Mouse (Mus musculus) left cerebral cortex, adult 2 months (tissue): ENCODE measurements around the gene Msl1. TPM values are rescaled to one million over a fixed set of nuclear protein-coding genes. Genes with fewer than 3 reads are reported as not detected.

ENCODE experiments used
- DNase-seq, 2 experiments: peaks; one replicate each; pipeline ENCODE4 v3.0.0; 2021 to 2022; ENCODE audit warnings: low spot score in 2 of 2, mixed read lengths in 1 of 2; ENCODE audit errors: extremely low spot score in 1 of 2
- H3K27ac ChIP-seq: fragments of 200-600 bp; 2 replicates; pipeline ENCODE4 v1.8.1; 2022
- H3K4me3 ChIP-seq: fragments of 200-600 bp; 2 replicates; pipeline ENCODE4 v1.8.1; 2022
- CTCF ChIP-seq: fragments of 200-600 bp; IDR thresholded peaks from 2 replicates; pipeline ENCODE4 v1.8.1; 2022; ENCODE audit warnings: antibody characterized with exemption, mild to moderate bottlenecking, moderate library complexity
- intact Hi-C: fragments of 180-260 bp; cut with DNase I; formaldehyde crosslinking; loops from one replicate; pipeline ENCODE4 v1.15.1; 2025
- long read RNA-seq, 2 experiments: library from polyadenylated mRNA; stranded (forward); transcript quantifications; one replicate each; pipeline ENCODE4 v2.0.0; 2021; ENCODE audit warnings: borderline mapping rate in 2 of 2
- total RNA-seq, 2 experiments: library from RNA; stranded (reverse); gene quantifications; 2 replicates each; pipeline ENCODE4 v1.2.3; 2021

The Msl1 gene
- total RNA-seq, result 100 to 1,000 TPM; 178 to 192 TPM
- long read RNA-seq, experiment 1, full-length matches to known transcripts, result 17 of 24 reads
- long read RNA-seq, experiment 1, partial matches to known transcripts, result 2 of 24 reads
- long read RNA-seq, experiment 1, other reads (novel, unspliced or antisense), result 5 of 24 reads
- long read RNA-seq, experiment 2, full-length matches to known transcripts, result 24 of 31 reads
- long read RNA-seq, experiment 2, partial matches to known transcripts, result 4 of 31 reads
- long read RNA-seq, experiment 2, other reads (novel, unspliced or antisense), result 3 of 31 reads

- intact Hi-C loops, result loop anchor here (5.0 kb wide), 1 partner anchor 42 kb away; the partner anchor contains the start of gene Rapgefl1
- no peak; the same call in 1 of the 2 replicates for TF ChIP-seq CTCF
- Histone ChIP-seq H3K4me3 (peak within 1 kb of the TSS; percentile 79), H3K27ac (peak within 1 kb of the TSS; percentile 99)
- peak; percentile 90 for DNase-seq
Measured at GRCm38 (mm10) chr11:98795015-98795713, at the start of gene Msl1. Gene Msl1 (plus strand): TSS chr11:98795516.

GRCm38 (mm10) chr11:98745932-98746853, 49.1 kb upstream of the Msl1 start:
- no peak for TF ChIP-seq CTCF
- intact Hi-C loops, result no loop called here
- no peak for DNase-seq
- Histone ChIP-seq H3K4me3 (peak overlapping the region; percentile 1), H3K27ac (peak overlapping the region; percentile 100)

DNA sequence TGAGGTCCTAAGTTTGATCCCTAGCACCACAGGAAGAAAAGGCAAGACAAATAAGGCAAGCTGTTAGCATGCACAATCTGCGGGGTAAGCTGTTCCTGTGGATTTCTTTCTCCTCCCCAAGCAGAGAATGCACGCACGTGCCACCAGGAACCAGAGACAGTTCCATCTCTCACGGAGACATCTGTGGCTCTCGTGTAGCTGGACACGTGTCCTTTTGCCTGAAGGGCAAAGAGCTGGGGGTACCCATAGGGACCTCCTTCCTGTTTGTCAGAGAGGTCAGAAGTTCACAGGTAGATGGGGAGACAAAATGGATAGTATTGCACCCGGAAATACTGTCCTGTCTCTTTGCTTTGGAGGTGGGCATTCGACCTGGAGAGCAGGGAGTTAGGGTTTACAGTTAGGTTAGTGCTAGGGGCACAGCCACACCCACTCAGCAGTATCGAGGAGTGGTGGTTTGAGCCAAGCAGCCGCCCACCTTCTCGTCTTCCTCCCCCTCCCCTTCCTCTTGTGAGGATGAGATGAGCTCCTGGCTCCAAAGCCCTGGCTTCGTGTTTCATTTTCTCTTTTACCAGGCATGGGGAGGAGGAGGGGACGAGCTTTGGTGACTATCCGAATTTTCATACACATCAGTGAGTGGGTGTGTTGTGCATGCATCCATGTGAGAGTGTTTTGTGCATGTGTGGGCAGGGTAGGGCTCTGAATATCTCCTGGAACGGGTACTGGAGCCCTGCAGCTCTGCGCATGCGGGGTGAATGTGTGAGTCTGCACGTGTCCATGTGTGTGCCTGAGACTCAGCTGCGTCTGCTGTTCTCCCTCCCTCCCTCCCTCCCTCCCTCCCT, 48.2 kb upstream of the Msl1 start:
- intact Hi-C loops, result no loop called here
- Histone ChIP-seq H3K27ac (peak overlapping the region; percentile 100), H3K4me3 (peak overlapping the region; percentile 1)
- TF ChIP-seq CTCF, result no peak
- DNase-seq, result peak; percentile 88 to 90

DNA sequence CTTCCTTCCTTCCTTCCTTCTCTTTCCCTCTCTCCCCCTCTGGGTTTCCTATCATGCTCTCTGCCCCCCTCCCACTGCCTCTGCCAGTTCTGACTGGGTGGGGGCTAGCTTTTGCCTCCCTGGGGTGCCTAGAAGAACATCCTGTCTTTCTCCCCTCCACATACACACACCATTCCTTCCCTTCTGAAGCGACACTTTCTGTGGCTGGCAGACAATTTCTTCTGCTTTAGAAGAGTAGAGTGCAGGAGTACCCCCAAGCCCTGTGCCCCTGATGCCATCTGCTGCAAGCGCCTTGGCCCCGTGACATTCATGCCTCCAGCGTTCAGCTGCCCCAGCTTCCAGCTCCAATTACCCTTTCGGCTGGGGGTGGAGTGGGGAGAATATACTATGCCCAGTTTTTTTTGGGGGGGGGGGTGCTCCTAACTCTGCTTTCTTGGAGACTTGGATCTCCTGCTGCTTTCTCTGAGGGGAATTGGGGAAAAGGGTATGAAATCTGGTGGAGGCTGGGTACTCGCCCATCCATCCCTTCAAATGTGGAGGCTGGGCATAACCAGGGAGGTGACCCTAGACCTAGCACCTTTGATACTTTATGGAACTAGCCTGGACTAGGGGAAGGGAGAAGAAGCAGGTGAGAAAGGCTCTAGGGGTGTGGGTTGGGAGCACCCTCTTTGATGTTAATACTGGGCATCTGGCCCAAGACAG, 47.4 kb upstream of the Msl1 start:
- H3K4me3 ChIP-seq, result peak overlapping the region; percentile 32; the same call in 1 of the 2 replicates
- intact Hi-C loops, result no loop called here
- DNase-seq, result peak in 1 of 2 experiments; percentile 17
- TF ChIP-seq CTCF, result no peak
- H3K27ac ChIP-seq, result peak overlapping the region; percentile 88

- peak overlapping the region; percentile 32 for H3K4me3 ChIP-seq
- peak overlapping the region; percentile 88 for H3K27ac ChIP-seq
- intact Hi-C loops, result no loop called here
- peak; percentile 8; the same call in 1 of the 2 replicates for TF ChIP-seq CTCF
- DNase-seq, result peak in 1 of 2 experiments; percentile 25
Measured at GRCm38 (mm10) chr11:98748506-98749416, 46.6 kb upstream of the Msl1 start.

GRCm38 (mm10) chr11:98749716-98750115, 45.6 kb upstream of the Msl1 start:
- intact Hi-C loops, result loop anchor here (5.0 kb wide), 1 partner anchor 32 kb away; no protein-coding TSS in a partner anchor
- TF ChIP-seq CTCF, result no peak
- Histone ChIP-seq H3K4me3 (peak overlapping the region; percentile 32; the same call in 1 of the 2 replicates), H3K27ac (peak overlapping the region; percentile 88)
- peak; percentile 30 to 40 for DNase-seq

GRCm38 (mm10) chr11:98750351-98751201, 44.7 kb upstream of the Msl1 start:
- peak; percentile 77 to 84 for DNase-seq
- Histone ChIP-seq H3K27ac (peak overlapping the region; percentile 88), H3K4me3 (peak overlapping the region; percentile 32)
- TF ChIP-seq CTCF, result no peak
- intact Hi-C loops, result loop anchor here (5.0 kb wide), 1 partner anchor 33 kb away; no protein-coding TSS in a partner anchor

DNA sequence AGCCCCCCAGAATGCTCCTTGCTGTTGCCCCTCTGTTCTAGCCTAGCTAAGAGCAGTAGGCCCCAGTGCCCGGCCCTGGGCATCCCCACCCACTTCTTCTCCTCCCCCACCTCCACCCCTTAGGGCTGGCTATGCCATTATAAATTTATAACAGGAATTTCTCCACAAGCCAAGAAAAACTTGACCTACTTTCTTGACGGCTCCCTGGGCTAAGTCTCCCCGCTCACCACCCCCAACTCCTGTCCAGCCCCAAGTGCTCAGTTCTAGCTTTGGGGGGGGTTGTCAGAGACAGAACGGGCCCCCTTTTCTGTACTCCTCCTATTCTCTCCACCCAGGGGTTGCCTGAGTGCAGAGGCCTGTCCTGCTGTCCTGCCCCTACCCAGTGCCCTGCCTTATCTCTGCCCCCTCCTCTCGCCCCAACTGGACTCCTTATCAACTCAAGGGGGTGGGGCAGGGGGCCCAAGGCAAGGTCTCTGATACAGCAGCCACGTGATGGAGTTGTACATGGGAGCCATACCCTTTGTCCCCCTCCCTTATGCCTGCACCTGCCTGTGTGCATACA, 44.0 kb upstream of the Msl1 start:
- intact Hi-C loops, result loop anchor here (5.0 kb wide), 1 partner anchor 34 kb away; no protein-coding TSS in a partner anchor

More for the DNA sequence above, 44.0 kb upstream of the Msl1 start:
- H3K27ac ChIP-seq, result peak overlapping the region; percentile 88
- TF ChIP-seq CTCF, result no peak
- DNase-seq, result peak in 1 of 2 experiments; percentile 12
- peak overlapping the region; percentile 32 for H3K4me3 ChIP-seq
